18 mouse cellular contexts compared by ENCODE assay signal in genomic region chr3:137078600-137078975, GRCm38 (mm10).
"Had no signal": no experiment of that assay in that cellular context is flagged by ENCODE, and none has a peak within 500 bp of the region (broad histone marks: within the 10 kb centered on the region; RNA-seq: fewer than 3 reads in every experiment).

No protein-coding gene starts in this region.

- H3K4me3 ChIP-seq: lung, embryonic 15.5 days; megakaryocyte, embryonic 14.5 days; midbrain, embryonic 12.5 days; neural tube, embryonic 12.5 days; stomach, embryonic 15.5 days had no signal

- H3K4me2 ChIP-seq: lung, embryonic 15.5 days; midbrain, embryonic 12.5 days; neural tube, embryonic 12.5 days; stomach, embryonic 15.5 days had no signal

- H3K9ac ChIP-seq: liver, postnatal 0 days; lung, embryonic 15.5 days; midbrain, embryonic 12.5 days; neural tube, embryonic 12.5 days; stomach, embryonic 15.5 days had no signal

- DNase-seq: liver, postnatal 0 days; lung, adult 2 months; lung, postnatal 14 days; lung, postnatal 36 days; midbrain, embryonic 14.5 days; right cerebral cortex, postnatal 14 days; thymus, adult 2 months; thymus, postnatal 25 days; thymus, postnatal 4 days had no signal

- H3K9me3 ChIP-seq: lung, embryonic 15.5 days; megakaryocyte, embryonic 14.5 days; midbrain, embryonic 12.5 days; neural tube, embryonic 12.5 days; stomach, embryonic 15.5 days had no signal

- H3K27me3 ChIP-seq: lung, embryonic 15.5 days; megakaryocyte, embryonic 14.5 days; midbrain, embryonic 12.5 days; neural tube, embryonic 12.5 days; stomach, embryonic 15.5 days had no signal

- H3K27ac ChIP-seq: lung, embryonic 15.5 days; macrophage; midbrain, embryonic 12.5 days; neural tube, embryonic 12.5 days; stomach, embryonic 15.5 days; stomach, postnatal 0 days had no signal

- H3K4me1 ChIP-seq: lung, embryonic 15.5 days; megakaryocyte, embryonic 14.5 days; midbrain, embryonic 12.5 days; neural tube, embryonic 12.5 days; stomach, embryonic 15.5 days had no signal

- ATAC-seq: liver, postnatal 0 days; lung, postnatal 0 days; midbrain, embryonic 16.5 days had no signal

- H3K36me3 ChIP-seq: lung, embryonic 15.5 days; midbrain, embryonic 12.5 days; neural tube, embryonic 12.5 days; stomach, embryonic 15.5 days had no signal
